In genomic region chr9:86980942-86981341, GRCm38 (mm10) we compare ENCODE assay signal across 20 mouse cellular contexts. TPM values are rescaled to one million over a fixed set of nuclear protein-coding genes. Genes with fewer than 3 reads are reported as not detected.
"Had no signal": no experiment of that assay in that cellular context is flagged by ENCODE, and none has a peak within 500 bp of the region (broad histone marks: within the 10 kb centered on the region; RNA-seq: fewer than 3 reads in every experiment).

No protein-coding gene starts in this region.

- ATAC-seq: liver, postnatal 0 days had no signal

- H3K9me3 ChIP-seq: limb, embryonic 12.5 days; limb, embryonic 15.5 days; midbrain, embryonic 12.5 days had no signal

- H3K27ac ChIP-seq: limb, embryonic 12.5 days; limb, embryonic 15.5 days; liver, embryonic 14.5 days; midbrain, embryonic 12.5 days had no signal

- H3K4me3 ChIP-seq: limb, embryonic 12.5 days; limb, embryonic 15.5 days; midbrain, embryonic 12.5 days had no signal

- H3K4me2 ChIP-seq: limb, embryonic 15.5 days; liver, embryonic 11.5 days; midbrain, embryonic 12.5 days had no signal

- H3K27me3 ChIP-seq: limb, embryonic 15.5 days; midbrain, embryonic 12.5 days had no signal

- H3K36me3 ChIP-seq: limb, embryonic 12.5 days; limb, embryonic 15.5 days; midbrain, embryonic 12.5 days had no signal

- DNase-seq: kidney, adult 9 months; kidney, postnatal 14 days; kidney, postnatal 4 days; liver, postnatal 0 days; lung, embryonic 14.5 days; lung, postnatal 10 days; lung, postnatal 4 days; thymus, adult 18-20 months; thymus, postnatal 36 days had no signal

- H3K9ac ChIP-seq: limb, embryonic 12.5 days; limb, embryonic 15.5 days; liver, embryonic 14.5 days; liver, postnatal 0 days; lung, embryonic 14.5 days; midbrain, embryonic 12.5 days had no signal

- H3K4me1 ChIP-seq: limb, embryonic 15.5 days; midbrain, embryonic 12.5 days had no signal

RNA-seq across cellular contexts. Expression of gene Ripply2, which starts 34.4 kb away (rescaled TPM):
- total RNA-seq: megakaryocyte progenitor cell, adult 5-6 weeks; megakaryocyte-erythroid progenitor cell, adult 5-6 weeks had no signal
- polyA plus RNA-seq: limb, embryonic 12.5 days; limb, embryonic 15.5 days; liver, embryonic 11.5 days; liver, embryonic 14.5 days; liver, postnatal 0 days; lung, embryonic 14.5 days; small intestine, adult 2 months; spleen, adult 2 months; testis, adult 2 months; urinary bladder, adult 2 months had no signal
